Mouse (Mus musculus) heart, postnatal 0 days (tissue): ENCODE results near the gene Tbc1d10a.

Experiments
- CTCF ChIP-seq: IDR thresholded peaks from 2 replicates; pipeline ENCODE4 v1.5.1; 2016; ENCODE audit warnings: antibody characterized with exemption, control low read depth, low read depth
- EP300 ChIP-seq: IDR thresholded peaks from 2 replicates; pipeline ENCODE4 v1.6.1; 2016; ENCODE audit warnings: antibody characterized with exemption, low read depth

DNA sequence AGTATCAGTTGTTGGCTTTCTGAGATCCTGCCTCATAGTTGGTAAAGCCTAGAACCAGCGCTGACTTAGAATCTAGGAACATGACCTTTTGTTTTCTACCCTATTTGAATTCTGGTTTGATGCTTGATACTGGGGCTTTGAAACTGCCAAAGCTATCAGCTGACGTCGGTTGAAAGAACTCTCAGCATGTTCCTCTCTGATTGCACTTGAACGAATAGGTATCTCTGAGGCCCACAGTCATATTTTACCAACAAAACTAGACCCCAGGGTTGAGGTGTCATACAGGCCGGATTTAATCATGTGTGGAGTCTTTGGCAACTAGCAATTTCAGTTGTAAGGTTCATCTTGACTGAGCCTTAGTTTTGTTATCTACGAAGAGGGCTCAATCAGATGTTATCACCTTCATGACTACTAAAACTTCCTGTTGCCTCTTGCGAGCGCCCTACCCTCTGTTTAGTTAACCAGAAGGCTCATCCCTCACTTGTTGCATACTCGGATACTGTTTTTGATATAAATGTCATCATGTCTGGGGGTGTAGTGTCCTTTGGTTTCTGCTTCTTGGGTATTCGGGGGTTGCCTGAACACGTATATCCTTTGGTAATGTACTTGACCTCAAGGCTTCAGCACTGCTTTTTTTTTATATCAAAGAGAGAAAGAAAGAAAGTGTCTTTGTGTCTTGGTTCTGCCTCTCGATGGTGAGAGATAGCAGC lies 16.6 kb downstream of the Tbc1d10a start:
- TF ChIP-seq CTCF (no peak), EP300 (no peak)
